Mouse (Mus musculus) fibroblast of lung, adult 2 months (primary cell): ENCODE results near the gene Nfib.

ENCODE experiments used
- DNase-seq: peaks from one replicate; pipeline ENCODE4 v3.0.0-alpha.2; 2011; ENCODE audit warnings: low read depth

Gene Nfib

DNA sequence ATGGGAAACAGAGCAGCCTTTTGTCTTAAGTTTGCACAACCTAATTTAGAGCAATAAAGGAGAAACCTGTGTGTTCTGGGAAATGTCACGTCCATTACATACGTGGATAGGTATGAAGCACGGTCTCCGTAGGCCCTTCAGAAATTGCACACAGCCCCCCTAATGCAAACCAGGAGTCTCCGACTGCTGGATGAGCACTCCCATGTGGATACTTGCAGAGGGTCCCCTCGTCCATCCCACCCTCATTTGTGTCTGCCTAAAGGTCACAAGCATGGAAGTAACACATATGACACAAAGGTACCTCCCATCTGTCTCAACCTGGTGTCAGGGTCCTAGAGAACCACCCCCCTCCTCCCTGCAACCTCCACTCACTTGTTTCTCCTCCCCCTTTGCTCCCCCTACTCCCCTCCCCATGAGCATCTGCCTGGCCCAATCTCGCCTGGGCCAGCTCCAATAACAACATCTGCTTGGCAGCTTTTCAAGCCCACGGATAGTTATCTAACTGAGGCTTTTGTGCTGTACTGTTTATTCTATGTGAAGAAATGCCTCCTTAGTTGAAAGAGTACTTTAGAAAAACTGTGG, 241.4 kb downstream of the Nfib start:
- no peak for DNase-seq

- DNase-seq, result no peak
Measured at GRCm38 (mm10) chr4:82463189-82463715, 242.3 kb downstream of the Nfib start.

DNA sequence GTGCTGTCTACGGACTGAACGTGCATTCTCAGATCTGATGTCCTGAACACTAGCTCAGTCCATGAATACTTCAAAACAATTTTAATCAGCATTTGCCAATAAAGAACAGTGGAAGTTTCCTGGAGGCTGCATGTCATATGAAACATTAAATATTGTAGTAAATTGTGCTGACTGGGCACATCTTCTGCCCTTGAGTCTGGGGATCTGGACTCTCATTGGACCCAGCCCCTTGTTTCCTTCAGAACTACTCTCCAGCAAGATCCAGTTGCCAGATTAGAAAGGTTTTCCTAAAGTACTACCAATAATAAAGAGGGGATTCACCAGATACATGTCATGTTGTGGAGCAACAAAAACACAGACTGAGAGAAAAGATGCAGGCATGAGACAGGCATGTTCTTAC, 243.9 kb downstream of the Nfib start:
- DNase-seq, result no peak

GRCm38 (mm10) chr4:82458895-82459294, 246.7 kb downstream of the Nfib start:
- no peak for DNase-seq

- no peak for DNase-seq
Measured at GRCm38 (mm10) chr4:82456908-82457307, 248.6 kb downstream of the Nfib start.

GRCm38 (mm10) chr4:82456323-82456713, 249.2 kb downstream of the Nfib start:
- DNase-seq, result no peak

DNA sequence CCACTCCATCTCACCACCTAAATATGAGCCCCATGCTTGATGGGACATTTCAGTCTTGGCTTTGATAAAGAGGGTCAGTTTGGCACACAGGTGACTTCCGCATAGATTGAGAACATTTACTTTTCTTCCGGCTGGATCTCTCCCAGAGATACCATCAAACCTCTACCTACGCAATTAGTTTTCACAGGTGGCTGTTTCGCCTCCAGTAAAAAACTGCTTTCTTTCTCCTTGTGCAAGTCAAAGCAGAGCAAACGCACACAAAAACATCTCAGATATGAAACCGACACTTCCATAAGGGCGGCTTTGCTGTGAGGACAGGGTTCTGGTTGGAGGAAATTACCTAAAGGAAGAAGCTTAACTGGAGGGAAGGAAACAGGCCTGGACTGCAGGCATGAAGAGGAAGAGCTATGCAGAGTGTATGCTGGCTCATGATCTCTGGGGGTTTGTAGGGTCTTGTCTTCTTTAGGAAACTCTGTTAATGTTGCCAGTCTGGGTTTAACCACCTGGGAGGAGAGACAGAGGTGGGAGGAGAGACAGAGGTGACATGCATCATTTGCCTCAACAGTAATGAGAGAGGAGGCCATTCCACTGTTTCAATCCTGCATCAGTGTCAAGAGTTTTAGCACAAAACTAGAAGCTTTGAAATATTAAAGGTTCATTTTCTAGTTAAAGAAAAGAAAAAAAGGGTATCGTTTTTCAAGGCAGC, 249.8 kb downstream of the Nfib start:
- DNase-seq, result no peak

- no peak for DNase-seq
Measured at GRCm38 (mm10) chr4:82454989-82455388, 250.6 kb downstream of the Nfib start.

DNA sequence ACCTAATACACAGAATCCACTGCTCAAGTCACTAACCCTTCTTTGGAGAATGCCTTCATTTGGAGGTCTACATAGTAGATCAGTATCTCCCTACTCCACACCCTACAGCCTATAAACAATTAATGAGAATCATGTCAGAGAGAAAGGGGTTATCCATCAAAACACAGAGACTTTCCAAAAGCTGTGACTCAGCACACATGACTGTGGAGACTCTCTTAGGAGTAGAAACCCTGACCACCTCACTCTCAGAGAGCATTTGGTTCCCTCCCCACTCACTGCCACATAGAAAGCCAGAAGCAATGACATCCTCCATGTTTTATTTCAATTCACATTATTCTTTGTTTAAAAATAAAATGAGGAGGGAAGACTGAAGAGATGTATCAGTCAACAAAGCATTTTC, 252.2 kb downstream of the Nfib start:
- DNase-seq, result no peak

- no peak for DNase-seq
Measured at GRCm38 (mm10) chr4:82452905-82453304, 252.6 kb downstream of the Nfib start.

DNA sequence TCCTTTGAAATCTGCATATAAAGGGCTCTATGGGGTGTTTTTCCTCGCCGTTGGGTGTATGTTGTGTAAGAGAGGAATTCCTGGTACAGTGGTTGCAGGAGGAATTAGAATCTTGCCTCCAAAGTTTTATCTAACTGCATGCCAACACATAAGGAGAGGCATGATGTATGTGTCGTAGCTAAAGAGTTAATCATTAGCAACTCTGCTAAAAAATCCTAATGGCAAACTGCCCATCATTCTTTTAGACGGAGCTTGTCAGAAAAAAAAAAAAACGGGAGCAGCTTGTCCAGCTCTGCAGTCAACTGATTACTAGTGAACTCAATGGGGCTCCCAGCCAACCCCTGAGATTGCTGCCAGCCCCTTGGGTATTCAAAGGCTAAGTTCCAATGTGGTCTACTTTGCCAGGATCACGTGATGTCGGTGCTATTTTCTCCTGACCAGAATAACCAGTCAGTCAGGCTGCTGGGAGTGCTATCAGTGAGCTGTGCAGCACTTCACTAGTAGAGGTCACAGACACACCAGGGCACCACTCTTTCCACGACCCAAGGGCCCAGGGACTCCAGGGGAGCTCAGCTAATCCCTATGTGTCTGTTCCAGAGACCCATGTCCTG, 258.4 kb downstream of the Nfib start:
- peak; percentile 92 for DNase-seq

- peak; percentile 28 for DNase-seq
Measured at GRCm38 (mm10) chr4:82444078-82444477, 261.5 kb downstream of the Nfib start.

- no peak for DNase-seq
Measured at GRCm38 (mm10) chr4:82443441-82443840, 262.1 kb downstream of the Nfib start.

- DNase-seq, result no peak
Measured at GRCm38 (mm10) chr4:82443003-82443402, 262.5 kb downstream of the Nfib start.

DNA sequence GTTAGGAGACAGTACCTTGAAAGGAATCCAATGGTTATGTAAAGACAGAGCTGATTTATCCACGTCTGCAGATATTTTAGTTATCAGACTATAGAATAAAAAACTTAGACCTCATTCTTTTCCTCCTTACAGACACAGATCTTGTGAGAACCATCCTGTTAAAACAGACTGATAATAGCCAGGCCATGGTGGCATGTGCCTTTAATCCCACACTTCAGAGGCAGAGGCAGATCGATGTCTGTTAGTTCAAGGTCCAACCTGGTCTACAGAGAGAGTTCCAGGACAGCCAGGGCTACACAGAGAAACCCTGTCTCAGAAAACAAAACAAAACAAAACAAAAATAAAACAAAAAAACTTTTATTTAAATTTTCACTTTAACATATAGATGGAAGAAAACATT, 264.9 kb downstream of the Nfib start:
- no peak for DNase-seq

GRCm38 (mm10) chr4:82439813-82440212, 265.7 kb downstream of the Nfib start:
- DNase-seq, result no peak

GRCm38 (mm10) chr4:82438631-82439030, 266.9 kb downstream of the Nfib start:
- no peak for DNase-seq

DNA sequence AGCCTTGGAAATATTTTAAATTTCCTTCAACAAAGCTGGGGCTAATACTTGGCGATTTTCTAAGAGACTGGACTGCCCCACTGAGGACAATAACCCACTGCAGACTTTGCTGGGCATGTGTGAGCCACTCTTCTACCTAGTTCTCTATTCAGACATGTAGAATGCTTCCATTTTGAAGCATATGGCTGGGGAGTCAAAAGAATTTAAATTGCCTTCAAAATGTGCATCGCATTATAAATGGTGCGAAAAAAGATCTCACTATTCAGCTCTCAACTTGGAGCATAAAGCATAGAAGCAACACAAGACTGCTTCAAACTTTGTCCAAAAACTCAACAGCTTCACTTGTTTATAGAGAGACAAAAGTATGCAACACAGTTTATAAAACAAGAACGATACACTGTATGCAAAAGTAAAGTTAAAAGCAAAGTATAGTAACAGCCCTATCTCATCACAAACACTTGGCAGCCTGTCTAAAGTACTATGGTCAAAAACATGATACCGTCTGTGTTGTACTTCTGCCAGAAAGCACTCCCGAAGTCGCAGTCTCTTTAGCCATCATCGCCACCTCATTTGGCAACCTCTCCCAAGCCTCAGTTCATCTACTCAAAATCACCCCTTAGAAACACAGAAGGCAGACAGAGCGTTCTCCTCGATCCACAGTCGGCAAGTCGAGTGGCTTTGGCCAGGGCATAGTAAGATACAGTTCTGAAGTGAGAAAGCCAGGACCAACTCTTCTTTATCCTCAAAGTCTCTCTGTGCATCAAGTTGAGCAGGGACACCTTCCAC, 267.8 kb downstream of the Nfib start:
- no peak for DNase-seq

- DNase-seq, result no peak
Measured at GRCm38 (mm10) chr4:82436656-82437055, 268.9 kb downstream of the Nfib start.

DNA sequence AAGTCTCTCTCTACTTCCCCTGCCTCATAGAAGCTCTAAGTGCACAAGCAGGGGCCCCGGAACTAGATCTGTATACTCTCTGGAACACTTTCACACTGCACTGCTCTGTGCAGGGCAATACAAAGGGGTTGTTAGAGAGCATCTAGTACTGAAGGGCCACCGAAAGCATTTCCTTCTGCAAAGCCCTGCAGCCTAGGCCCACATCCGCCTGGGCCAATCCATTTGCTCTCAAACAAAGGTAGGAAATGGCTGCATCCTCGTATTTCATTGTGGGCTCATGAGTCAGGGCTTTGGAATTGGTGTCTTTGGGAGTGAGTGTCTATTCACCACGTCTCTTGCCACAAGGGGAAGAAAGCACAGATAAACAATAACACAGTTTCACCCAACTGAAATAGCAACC, 269.8 kb downstream of the Nfib start:
- DNase-seq, result no peak

GRCm38 (mm10) chr4:82433926-82434705, 271.4 kb downstream of the Nfib start:
- DNase-seq, result no peak

DNA sequence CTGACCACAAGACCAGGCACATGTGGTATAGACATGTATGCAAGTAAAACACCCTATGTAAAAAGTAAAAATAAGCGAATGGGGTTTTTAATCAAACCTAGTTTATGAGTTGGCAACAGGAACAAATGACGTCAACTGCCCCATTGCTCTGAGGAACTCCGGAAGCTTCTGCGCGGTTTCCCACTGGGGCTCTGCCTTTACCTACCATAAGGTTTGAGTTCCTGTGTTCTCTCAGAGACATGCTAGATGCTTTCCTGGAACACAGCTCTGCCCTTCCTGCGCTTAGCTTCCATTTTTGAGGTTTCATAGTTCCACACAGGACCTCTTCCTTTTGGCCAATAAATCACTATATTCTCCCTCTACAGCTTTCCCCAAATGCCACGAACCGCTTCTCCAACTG, 273.7 kb downstream of the Nfib start:
- DNase-seq, result no peak
